Mouse (Mus musculus): ENCODE measurements around the gene Ggt5. TPM values are rescaled to one million over a fixed set of nuclear protein-coding genes. Genes with fewer than 3 reads are reported as not detected.

Ggt5 gene
- polyA plus RNA-seq, 1 experiment from 2014 or later = 0.77 TPM

DNA sequence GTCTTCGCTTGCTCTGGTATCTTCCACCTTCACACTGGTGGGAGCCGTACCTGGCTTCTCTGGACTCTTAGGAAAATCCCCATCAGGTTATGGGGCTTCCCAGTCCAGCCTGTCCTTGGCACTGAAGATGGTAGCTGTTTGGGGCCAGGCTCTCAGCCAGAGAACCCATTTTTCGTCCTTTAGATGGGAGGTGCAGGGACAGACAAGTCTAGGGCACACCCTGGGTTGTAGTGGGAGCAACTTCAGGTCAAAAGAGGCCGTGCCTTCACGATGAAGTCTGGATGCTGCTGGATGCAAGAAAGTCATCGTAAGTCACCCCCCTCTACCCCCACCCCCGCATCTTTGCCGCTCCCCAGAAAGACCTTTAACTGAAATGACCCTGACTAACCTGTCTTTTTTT is 45.5 kb downstream of the Ggt5 start:
- DNase-seq (ENCODE audit: low spot score) = no peak
- Histone ChIP-seq H3K4me3 (no peak overlapping the region), H3K27ac (replicated peaks) (no peak overlapping the region), H3K36me3 (replicated peaks) (no peaks in the 10 kb centered on the region), H3K27me3 (replicated peaks; ENCODE audit: low read depth, poor library complexity, severe bottlenecking) (no peaks in the 10 kb centered on the region), H3K4me1 (peaks cover 26% of the 10 kb centered on the region), H3K9me3 (no peaks in the 10 kb centered on the region)
- 94% methylated on average over 8 of the region's 8 CpGs for WGBS

DNA sequence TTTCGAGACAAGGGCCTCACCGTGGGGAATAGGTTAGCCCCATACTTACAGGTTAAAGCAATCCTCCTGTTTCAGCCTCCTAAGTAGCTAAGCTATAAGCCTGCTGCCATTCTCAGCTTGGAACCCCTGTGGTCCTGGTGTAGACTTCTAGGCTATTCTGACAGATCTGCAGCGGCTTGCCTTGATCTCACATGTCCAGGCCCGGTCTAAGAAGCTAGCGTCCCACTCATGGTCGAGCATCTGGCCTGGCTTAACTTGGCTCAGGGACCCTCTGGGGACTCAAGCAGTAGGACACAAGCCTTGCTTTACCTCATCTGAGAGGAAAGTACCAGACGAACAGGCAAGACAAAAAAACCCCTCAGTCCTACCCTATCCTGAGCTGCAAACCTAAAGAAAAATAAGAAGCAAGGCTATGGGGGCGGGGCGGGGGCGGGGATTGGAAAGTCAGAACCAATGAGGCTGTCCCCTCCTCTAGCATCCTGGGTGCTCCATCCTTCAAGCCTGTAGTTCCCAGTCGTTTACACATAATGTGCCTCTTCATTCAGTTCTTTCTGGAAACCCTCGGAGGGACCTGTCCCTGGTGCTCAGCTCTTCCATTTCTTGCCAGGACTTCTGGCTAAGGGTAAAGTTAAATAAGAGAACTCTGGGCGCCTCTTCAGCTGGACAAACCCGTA is 46.0 kb downstream of the Ggt5 start:
- no peak overlapping the region for H3K4me3 ChIP-seq
- no peaks in the 10 kb centered on the region for H3K36me3 ChIP-seq (replicated peaks)
- no peaks in the 10 kb centered on the region for H3K9me3 ChIP-seq
- H3K27ac ChIP-seq (replicated peaks) = no peak overlapping the region
- no peak for DNase-seq (ENCODE audit: low spot score)
- H3K4me1 ChIP-seq = peaks cover 26% of the 10 kb centered on the region
- WGBS = 67% methylated on average over 14 of the region's 14 CpGs
- no peaks in the 10 kb centered on the region for H3K27me3 ChIP-seq (replicated peaks; ENCODE audit: low read depth, poor library complexity, severe bottlenecking)

DNA sequence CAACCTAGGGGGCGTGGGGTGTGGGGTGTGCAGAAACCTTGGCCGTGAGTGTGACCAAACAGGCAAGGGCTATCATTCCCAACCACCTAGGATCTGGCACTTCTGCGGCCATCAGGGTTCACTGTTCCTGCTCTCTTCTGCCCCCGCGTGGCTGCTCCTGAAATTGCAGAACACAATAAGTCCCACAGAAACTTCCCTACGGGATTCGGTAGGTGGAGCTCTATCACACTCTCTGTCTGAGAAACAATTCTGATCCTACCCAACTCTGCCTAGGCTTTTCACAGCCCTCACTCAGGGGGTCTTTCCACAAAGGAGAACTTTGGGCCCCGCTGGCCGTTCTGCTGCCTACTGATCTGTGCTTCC is 46.5 kb downstream of the Ggt5 start:
- Histone ChIP-seq H3K27ac (replicated peaks) (no peak overlapping the region), H3K4me3 (no peak overlapping the region), H3K36me3 (replicated peaks) (no peaks in the 10 kb centered on the region), H3K27me3 (replicated peaks; ENCODE audit: low read depth, poor library complexity, severe bottlenecking) (no peaks in the 10 kb centered on the region), H3K9me3 (no peaks in the 10 kb centered on the region), H3K4me1 (peaks cover 26% of the 10 kb centered on the region)
- DNase-seq (ENCODE audit: low spot score) = peak; percentile 87
- 5% methylated on average over 9 of the region's 9 CpGs for WGBS

DNA sequence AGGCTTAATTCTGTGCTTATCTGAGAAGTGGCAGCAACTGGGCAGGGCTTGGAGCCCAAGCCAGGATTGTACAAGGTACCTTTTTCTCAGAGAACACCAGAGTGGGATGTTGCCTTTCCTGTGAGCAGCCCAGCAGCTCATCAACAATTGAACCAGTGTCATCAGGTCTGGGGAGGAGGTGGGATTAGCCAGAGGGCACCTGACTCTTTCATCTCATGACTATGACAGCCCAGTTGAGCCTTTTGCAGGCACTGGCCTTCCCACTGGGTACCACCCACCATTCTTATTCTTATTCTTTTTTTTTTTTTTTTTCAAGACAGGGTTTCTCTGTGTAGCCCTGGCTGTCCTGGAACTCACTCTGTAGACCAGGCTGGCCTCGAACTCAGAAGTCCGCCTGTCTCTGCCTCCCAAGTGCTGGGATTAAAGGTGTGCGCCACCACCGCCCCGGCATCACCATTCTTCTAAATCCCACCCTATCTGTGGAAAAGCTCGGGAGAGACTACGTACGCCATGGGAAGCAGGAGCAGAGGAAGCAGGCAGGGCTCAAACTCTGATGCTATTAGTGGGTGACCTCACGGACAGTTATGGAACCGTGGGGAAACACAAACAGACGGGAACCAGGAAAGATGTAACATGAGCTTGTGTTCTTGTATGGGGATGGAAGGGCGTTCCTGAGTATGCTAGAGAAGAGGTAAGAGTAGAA is 47.1 kb downstream of the Ggt5 start:
- no peak for DNase-seq (ENCODE audit: low spot score)
- no peak overlapping the region for H3K27ac ChIP-seq (replicated peaks)
- H3K36me3 ChIP-seq (replicated peaks) = no peaks in the 10 kb centered on the region
- no peaks in the 10 kb centered on the region for H3K9me3 ChIP-seq
- no peaks in the 10 kb centered on the region for H3K27me3 ChIP-seq (replicated peaks; ENCODE audit: low read depth, poor library complexity, severe bottlenecking)
- WGBS = 86% methylated on average over 12 of the region's 12 CpGs
- H3K4me3 ChIP-seq = no peak overlapping the region
- H3K4me1 ChIP-seq = peaks cover 26% of the 10 kb centered on the region

DNA sequence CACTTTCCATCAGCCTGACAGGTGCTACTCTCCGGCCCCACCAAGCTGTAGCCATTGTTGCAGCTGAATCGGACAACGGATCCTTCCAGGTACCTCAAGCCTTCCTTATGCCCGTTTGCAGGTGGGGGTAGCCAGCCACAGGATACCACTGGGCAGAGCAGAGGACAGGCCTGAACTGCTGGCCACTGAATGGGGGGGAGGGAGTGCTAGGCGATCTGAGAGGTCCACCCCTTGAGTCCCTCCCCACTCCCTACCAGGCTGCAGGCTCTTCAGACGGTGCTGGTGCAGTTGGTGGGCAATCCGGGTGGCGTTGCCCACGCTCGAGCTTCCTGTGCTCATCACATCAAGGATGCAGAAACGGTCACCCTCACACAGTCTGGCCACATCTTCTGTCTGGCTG is 48.6 kb downstream of the Ggt5 start:
- Histone ChIP-seq H3K27me3 (replicated peaks; ENCODE audit: low read depth, poor library complexity, severe bottlenecking) (no peaks in the 10 kb centered on the region), H3K9me3 (no peaks in the 10 kb centered on the region), H3K4me3 (no peak overlapping the region), H3K4me1 (peaks cover 14% of the 10 kb centered on the region), H3K36me3 (replicated peaks) (no peaks in the 10 kb centered on the region), H3K27ac (replicated peaks) (no peak overlapping the region)
- WGBS = 90% methylated on average over 11 of the region's 11 CpGs
- DNase-seq (ENCODE audit: low spot score) = no peak

DNA sequence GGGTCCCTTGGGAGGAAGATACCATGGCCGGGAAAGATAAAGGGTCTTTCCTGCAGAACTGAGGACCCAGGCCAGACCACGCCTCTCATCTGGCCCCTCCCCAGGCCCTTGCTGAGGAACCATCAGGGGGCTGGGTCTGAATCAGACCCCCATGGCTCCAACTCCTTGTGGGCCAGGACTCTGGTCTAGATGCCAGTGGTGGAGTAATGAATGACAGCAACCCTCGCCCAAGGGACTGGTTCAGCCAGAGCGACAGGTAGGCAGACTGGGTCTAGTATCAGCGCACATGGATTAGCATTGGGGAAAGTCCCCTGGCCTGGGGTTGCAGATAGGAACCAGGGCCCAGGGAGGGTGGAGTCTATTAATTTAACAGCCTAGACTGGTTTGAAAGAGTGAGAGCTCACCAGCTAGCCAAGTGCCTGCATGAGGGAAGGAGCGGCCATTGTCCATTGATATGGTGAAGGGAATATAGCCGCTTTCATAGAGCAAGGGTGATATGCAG is 52.6 kb downstream of the Ggt5 start:
- Histone ChIP-seq H3K4me1 (peaks cover 24% of the 10 kb centered on the region), H3K27ac (replicated peaks) (no peak overlapping the region), H3K36me3 (replicated peaks) (peaks cover 19% of the 10 kb centered on the region), H3K27me3 (replicated peaks; ENCODE audit: low read depth, poor library complexity, severe bottlenecking) (no peaks in the 10 kb centered on the region), H3K4me3 (no peak overlapping the region), H3K9me3 (no peaks in the 10 kb centered on the region)
- DNase-seq (ENCODE audit: low spot score) = no peak
- WGBS = 88% methylated on average over 7 of the region's 7 CpGs

DNA sequence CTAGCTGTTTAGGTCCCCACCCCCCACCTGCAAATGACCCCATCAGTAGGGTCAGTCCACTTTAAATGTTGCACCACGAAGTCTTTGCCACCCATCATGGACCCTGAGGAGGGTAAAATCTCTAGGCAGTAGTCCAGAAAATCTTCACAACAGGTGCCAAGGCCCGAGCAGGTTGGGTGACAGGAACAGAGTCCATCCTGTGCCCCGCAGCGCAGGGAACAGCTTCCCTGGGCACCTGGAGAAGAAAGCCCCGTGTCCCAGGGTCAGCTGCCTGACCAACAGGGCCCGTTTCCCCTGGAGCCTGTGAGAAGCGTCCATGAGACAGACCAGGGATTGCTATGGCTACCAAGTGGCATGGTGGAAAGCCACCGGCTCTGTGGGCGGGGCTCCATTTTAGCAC is 53.3 kb downstream of the Ggt5 start:
- Histone ChIP-seq H3K27ac (replicated peaks) (no peak overlapping the region), H3K9me3 (no peaks in the 10 kb centered on the region), H3K36me3 (replicated peaks) (peaks cover 26% of the 10 kb centered on the region), H3K4me3 (no peak overlapping the region), H3K4me1 (peaks cover 24% of the 10 kb centered on the region), H3K27me3 (replicated peaks; ENCODE audit: low read depth, poor library complexity, severe bottlenecking) (no peaks in the 10 kb centered on the region)
- no peak for DNase-seq (ENCODE audit: low spot score)
- WGBS = 87% methylated on average over 9 of the region's 9 CpGs

DNA sequence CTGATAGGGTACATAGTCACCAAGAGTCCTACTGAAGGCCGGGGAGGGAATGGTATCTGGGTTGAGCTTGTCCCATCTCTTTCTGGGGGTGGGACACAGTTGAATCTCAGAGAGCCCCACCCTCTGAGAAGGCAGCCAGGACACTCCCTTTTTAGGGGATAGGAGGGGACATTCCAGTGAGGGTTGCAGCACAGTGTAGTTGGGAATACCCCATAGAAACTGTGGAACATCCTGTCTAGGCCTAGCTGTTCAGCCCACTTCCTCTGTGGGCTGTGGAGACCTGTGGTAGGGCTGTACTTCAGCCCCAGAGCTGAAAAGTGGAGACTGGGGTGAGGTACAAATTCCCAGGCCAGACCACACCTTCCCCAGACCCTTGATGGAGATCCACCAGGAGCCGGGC is 53.8 kb downstream of the Ggt5 start:
- Histone ChIP-seq H3K4me1 (peaks cover 24% of the 10 kb centered on the region), H3K4me3 (no peak overlapping the region), H3K36me3 (replicated peaks) (peaks cover 30% of the 10 kb centered on the region), H3K27ac (replicated peaks) (no peak overlapping the region), H3K27me3 (replicated peaks; ENCODE audit: low read depth, poor library complexity, severe bottlenecking) (no peaks in the 10 kb centered on the region), H3K9me3 (no peaks in the 10 kb centered on the region)
- 91% methylated on average over 2 of the region's 2 CpGs for WGBS
- DNase-seq (ENCODE audit: low spot score) = no peak

DNA sequence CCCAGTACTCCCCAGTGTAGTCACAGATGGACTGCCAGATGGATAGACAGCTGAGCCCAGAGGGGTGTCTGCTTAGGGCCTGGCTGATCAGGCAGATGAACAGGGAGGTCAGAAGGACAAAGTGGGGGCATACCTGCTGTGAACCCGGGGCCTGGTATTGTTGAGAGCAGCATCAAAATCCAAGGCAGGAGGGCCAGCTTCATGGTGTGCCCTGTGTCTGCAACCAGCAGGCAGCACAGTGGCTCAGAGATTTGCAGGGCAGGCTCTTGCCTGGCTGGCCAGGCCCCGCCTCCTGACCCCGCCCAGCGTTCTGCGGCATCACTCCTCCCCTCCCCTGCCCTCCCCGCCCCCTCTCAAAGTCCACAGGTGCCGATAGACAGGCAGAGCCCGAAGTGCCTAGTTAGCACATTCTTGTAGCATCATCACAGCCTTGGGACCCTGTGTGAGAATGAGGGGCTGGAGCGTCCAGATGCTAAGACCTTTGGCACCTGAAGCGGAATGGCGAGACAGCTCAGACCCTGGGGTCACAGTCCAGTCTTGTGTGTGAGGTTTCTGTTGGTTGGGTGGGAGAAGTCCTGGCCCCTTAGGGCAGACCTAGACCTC is 54.7 kb downstream of the Ggt5 start, which contains the start of gene Susd2:
Susd2 (minus strand) TSS at position 268 of the 603 bp plus-strand sequence.
- WGBS = 4% methylated on average over 11 of the region's 11 CpGs
- Histone ChIP-seq H3K9me3 (no peaks in the 10 kb centered on the region), H3K27me3 (replicated peaks; ENCODE audit: low read depth, poor library complexity, severe bottlenecking) (no peaks in the 10 kb centered on the region), H3K27ac (replicated peaks) (peak within 1 kb of the TSS; percentile 26; the same call in 1 of the 2 replicates), H3K4me3 (peak within 1 kb of the TSS; percentile 43), H3K36me3 (replicated peaks) (peaks cover 40% of the 10 kb centered on the region), H3K4me1 (peaks cover 20% of the 10 kb centered on the region)
- peak; percentile 78 for DNase-seq (ENCODE audit: low spot score)

DNA sequence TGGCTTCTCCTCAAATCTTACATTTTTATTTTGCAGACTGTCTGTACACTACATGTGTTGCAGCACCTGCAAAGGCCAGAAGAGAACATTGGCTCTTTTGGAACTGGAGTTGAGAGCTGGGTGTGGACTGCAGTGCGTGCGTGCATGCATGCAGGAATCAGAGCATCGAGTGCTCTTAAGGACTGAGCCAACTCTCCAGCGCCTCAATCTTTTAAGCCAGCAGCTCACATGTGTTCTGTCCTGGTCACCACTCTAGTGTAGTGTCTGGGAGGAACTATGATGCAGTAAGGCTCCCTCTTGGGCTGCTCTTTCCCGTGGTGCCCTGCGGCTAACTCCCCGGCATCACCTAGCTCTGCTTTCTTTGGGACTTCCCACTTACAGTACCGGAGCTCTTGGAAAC is 56.5 kb downstream of the Ggt5 start:
- Histone ChIP-seq H3K4me3 (no peak overlapping the region), H3K36me3 (replicated peaks) (peaks cover 57% of the 10 kb centered on the region), H3K9me3 (no peaks in the 10 kb centered on the region), H3K4me1 (peaks cover 19% of the 10 kb centered on the region), H3K27me3 (replicated peaks; ENCODE audit: low read depth, poor library complexity, severe bottlenecking) (no peaks in the 10 kb centered on the region), H3K27ac (replicated peaks) (no peak overlapping the region)
- 95% methylated on average over 8 of the region's 8 CpGs for WGBS
- DNase-seq (ENCODE audit: low spot score) = no peak

DNA sequence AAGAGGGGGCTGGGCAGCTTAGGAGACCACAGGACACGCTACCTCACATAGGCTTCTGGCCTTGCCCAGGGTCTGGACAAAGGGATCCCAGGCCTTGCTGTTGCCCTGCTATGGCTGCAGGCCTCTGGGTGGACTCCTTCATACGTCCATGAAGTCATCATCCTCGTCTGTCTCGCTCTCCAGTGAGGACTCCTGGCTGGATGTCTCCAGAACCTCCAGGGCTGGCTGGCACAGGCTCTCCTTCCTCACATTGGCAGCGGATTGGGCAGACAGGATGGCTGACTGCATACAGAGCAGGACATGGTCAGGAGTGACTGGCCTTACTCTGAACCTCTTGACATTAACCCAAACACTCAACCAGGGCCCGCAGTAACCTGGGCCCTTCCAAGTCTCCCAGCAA is 57.3 kb downstream of the Ggt5 start:
- Histone ChIP-seq H3K4me3 (no peak overlapping the region), H3K27me3 (replicated peaks; ENCODE audit: low read depth, poor library complexity, severe bottlenecking) (no peaks in the 10 kb centered on the region), H3K4me1 (peaks cover 19% of the 10 kb centered on the region), H3K36me3 (replicated peaks) (peaks cover 65% of the 10 kb centered on the region), H3K9me3 (no peaks in the 10 kb centered on the region), H3K27ac (replicated peaks) (no peak overlapping the region)
- WGBS = 88% methylated on average over 6 of the region's 6 CpGs
- DNase-seq (ENCODE audit: low spot score) = no peak

DNA sequence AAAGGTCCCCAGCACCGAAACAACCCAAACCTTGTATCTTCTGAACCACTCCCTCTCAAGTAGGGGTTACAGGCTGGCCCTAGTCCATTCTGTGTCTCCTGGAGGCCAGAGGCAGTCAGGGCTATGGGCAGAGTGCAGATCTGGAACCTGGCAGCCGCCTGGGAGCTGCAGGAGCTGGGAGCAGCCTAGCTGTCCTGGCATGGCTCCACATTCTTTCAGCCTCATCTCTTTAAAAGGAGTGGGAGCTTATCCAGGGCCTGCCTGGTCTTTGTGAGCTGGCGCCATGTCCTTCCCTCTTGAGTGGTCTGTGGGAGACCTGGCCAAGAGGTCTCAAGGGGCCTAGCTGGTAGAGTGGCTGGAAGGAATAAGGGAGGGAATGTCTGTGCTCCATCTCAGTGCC is 58.2 kb downstream of the Ggt5 start:
- WGBS = 96% methylated on average over 3 of the region's 3 CpGs
- Histone ChIP-seq H3K36me3 (replicated peaks) (peaks cover 75% of the 10 kb centered on the region), H3K9me3 (no peaks in the 10 kb centered on the region), H3K27me3 (replicated peaks; ENCODE audit: low read depth, poor library complexity, severe bottlenecking) (no peaks in the 10 kb centered on the region), H3K27ac (replicated peaks) (no peak overlapping the region), H3K4me3 (no peak overlapping the region), H3K4me1 (peaks cover 19% of the 10 kb centered on the region)
- no peak for DNase-seq (ENCODE audit: low spot score)

DNA sequence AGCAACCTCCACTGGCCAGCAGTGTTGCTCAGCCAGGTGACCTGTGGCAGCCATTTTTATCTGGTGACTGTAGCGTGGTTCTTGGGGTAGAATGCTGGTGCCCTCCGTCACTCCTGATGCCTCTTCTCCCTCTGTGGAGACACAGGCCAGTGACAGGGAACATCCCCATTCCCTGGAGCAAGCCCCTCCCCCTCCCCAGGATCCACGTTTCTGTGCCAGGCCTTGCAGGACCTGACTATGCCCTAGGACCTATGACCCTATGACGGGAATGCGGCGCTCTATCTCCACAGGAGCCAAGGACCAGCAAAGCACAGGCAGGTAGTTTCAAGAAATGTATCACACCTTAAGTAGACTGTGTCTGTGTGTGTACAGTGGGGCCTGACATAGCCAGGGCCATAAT is 59.0 kb downstream of the Ggt5 start:
- no peak for DNase-seq (ENCODE audit: low spot score)
- Histone ChIP-seq H3K27ac (replicated peaks) (no peak overlapping the region), H3K36me3 (replicated peaks) (peaks cover 82% of the 10 kb centered on the region), H3K4me1 (peaks cover 16% of the 10 kb centered on the region), H3K9me3 (no peaks in the 10 kb centered on the region), H3K27me3 (replicated peaks; ENCODE audit: low read depth, poor library complexity, severe bottlenecking) (no peaks in the 10 kb centered on the region), H3K4me3 (no peak overlapping the region)
- 90% methylated on average over 6 of the region's 6 CpGs for WGBS
